Mouse (Mus musculus) intestine, postnatal 0 days (tissue): ENCODE measurements around the gene 2310030G06Rik. TPM values are rescaled to one million over a fixed set of nuclear protein-coding genes. Genes with fewer than 3 reads are reported as not detected.

Experiments used
- ATAC-seq: fragments of 200-750 bp; cut with Nextera tagmentation; 2 replicates; pipeline ENCODE4 v1.8.0; 2017; ENCODE audit warnings: mild to moderate bottlenecking, moderate TSS enrichment, moderate library complexity
- H3K27ac ChIP-seq: fragments of 300-500 bp; sonication (generic); 2 replicates; pipeline ENCODE4 v1.5.1; 2014; ENCODE audit warnings: mild to moderate bottlenecking, low read depth, low read length, moderate library complexity
- H3K27me3 ChIP-seq: fragments of 300-500 bp; sonication (generic); replicated peaks from 2 replicates; pipeline ENCODE4 v1.6.1; 2014; ENCODE audit warnings: low read length, mixed read lengths; ENCODE audit not compliant: control insufficient read depth, insufficient read depth
- H3K36me3 ChIP-seq: fragments of 300-500 bp; sonication (generic); 2 replicates; pipeline ENCODE4 v1.6.1; 2014; ENCODE audit warnings: mild to moderate bottlenecking, moderate library complexity; ENCODE audit not compliant: control insufficient read depth, insufficient read depth
- H3K4me1 ChIP-seq: fragments of 300-500 bp; sonication (generic); replicated peaks from 2 replicates; pipeline ENCODE4 v1.6.1; 2014; ENCODE audit warnings: antibody characterized with exemption, low read length, mixed read lengths; ENCODE audit not compliant: control insufficient read depth, insufficient read depth
- H3K4me2 ChIP-seq: fragments of 300-500 bp; sonication (generic); replicated peaks from 2 replicates; pipeline ENCODE4 v1.6.1; 2014; ENCODE audit warnings: low read depth, mild to moderate bottlenecking, moderate library complexity
- H3K4me3 ChIP-seq: fragments of 300-500 bp; sonication (generic); 2 replicates; pipeline ENCODE4 v1.5.1; 2014; ENCODE audit warnings: low read depth, low read length
- H3K9ac ChIP-seq: fragments of 300-500 bp; sonication (generic); 2 replicates; pipeline ENCODE4 v1.6.1; 2014; ENCODE audit warnings: mild to moderate bottlenecking, low read depth, low read length
- H3K9me3 ChIP-seq: fragments of 300-500 bp; sonication (generic); 2 replicates; pipeline ENCODE4 v1.6.1; 2016; ENCODE audit warnings: mixed run types; ENCODE audit not compliant: control insufficient read depth
- CTCF ChIP-seq: sonication (generic); IDR thresholded peaks from 2 replicates; pipeline ENCODE4 v1.5.1; 2016; ENCODE audit warnings: low read depth, mild to moderate bottlenecking, control low read depth, antibody characterized with exemption, moderate library complexity
- WGBS: fragments of 180-500 bp; shearing (Covaris S2); extraction: QIAGEN DNeasy Blood & Tissue Kit; methylation state at CpG from one replicate; pipeline ENCODE4 v1.1.7; 2014; 5-methylcytosine and 5-hydroxymethylcytosine counted together
- polyA plus RNA-seq: library from polyadenylated mRNA; unstranded; fragments of >200 nt; fragmentation: Nextera tagmentation; extraction: Ambion mirVana; gene quantifications from 2 replicates; pipeline ENCODE4 v1.2.1, GENCODE M21; 2015

2310030G06Rik gene
- polyA plus RNA-seq, 1 experiment from 2014 or later = 45.3 TPM

- no peaks in the 10 kb centered on the region for H3K27me3 ChIP-seq
- no peaks in the 10 kb centered on the region for H3K9me3 ChIP-seq
- TF ChIP-seq CTCF = no peak
- peak within 1 kb of the TSS; percentile 35 for H3K4me2 ChIP-seq
- H3K9ac ChIP-seq = 0 out of 2 replicates have a peak within 1 kb of the TSS, but pooled peaks have one; percentile 11
- 76% methylated on average over 22 of the region's 22 CpGs for WGBS
- peak within 1 kb of the TSS; percentile 9; the same call in 1 of the 2 replicates for H3K4me3 ChIP-seq
- 0 out of 2 replicates have a peak, but pooled peaks cover 3% of the 10 kb centered on the region for H3K4me1 ChIP-seq
- peak within 1 kb of the TSS; percentile 57; the same call in 1 of the 2 replicates for H3K27ac ChIP-seq
- H3K36me3 ChIP-seq = no peaks in the 10 kb centered on the region
- ATAC-seq = no peak
Observed at GRCm38 (mm10) chr9:50751323-50751722, 5.0 kb upstream of the 2310030G06Rik start, which contains the start of gene Cryab. Gene Cryab (plus strand): TSS chr9:50751325.

DNA sequence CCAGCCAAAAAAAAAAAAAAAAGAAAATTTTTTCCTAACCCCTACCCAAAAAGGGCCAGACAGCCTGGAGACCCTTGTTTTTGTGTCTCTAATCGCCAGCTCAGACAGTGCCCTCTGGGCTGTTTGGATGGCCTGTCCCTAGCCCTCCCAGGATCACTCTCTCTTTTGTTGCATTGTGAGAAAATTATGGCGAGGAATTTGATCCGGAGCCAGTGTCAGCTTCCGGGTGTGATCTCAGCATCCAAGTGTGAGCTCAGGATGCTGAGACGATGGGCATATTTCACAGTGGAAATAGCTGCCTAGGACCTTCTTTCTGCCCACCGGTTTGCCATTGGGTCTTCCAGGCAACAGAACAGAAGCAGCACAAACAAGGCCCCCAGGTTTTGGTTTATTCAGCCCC, 4.4 kb upstream of the 2310030G06Rik start:
- WGBS = 79% methylated on average over 6 of the region's 6 CpGs
- H3K4me2 ChIP-seq = no peak overlapping the region

GRCm38 (mm10) chr9:50745806-50746205, 530 bp downstream of the 2310030G06Rik start:
- Histone ChIP-seq H3K27me3 (no peaks in the 10 kb centered on the region), H3K9me3 (no peaks in the 10 kb centered on the region), H3K4me2 (peak overlapping the region; percentile 76), H3K36me3 (peaks cover 4% of the 10 kb centered on the region; the same call in 1 of the 2 replicates), H3K27ac (peak overlapping the region; percentile 96), H3K4me1 (0 out of 2 replicates have a peak, but pooled peaks cover 3% of the 10 kb centered on the region), H3K9ac (peak overlapping the region; percentile 72), H3K4me3 (peak overlapping the region; percentile 56)
- no peak for TF ChIP-seq CTCF
- 7% methylated on average over 7 of the region's 7 CpGs for WGBS
- ATAC-seq = peak; percentile 45; the same call in 1 of the 2 replicates

More for the DNA sequence above, 4.4 kb upstream of the 2310030G06Rik start:
- ATAC-seq = no peak
- Histone ChIP-seq H3K27me3 (no peaks in the 10 kb centered on the region), H3K36me3 (no peaks in the 10 kb centered on the region), H3K9ac (no peak overlapping the region), H3K27ac (no peak overlapping the region), H3K9me3 (no peaks in the 10 kb centered on the region), H3K4me3 (no peak overlapping the region), H3K4me1 (0 out of 2 replicates have a peak, but pooled peaks cover 3% of the 10 kb centered on the region)
- no peak for TF ChIP-seq CTCF

DNA sequence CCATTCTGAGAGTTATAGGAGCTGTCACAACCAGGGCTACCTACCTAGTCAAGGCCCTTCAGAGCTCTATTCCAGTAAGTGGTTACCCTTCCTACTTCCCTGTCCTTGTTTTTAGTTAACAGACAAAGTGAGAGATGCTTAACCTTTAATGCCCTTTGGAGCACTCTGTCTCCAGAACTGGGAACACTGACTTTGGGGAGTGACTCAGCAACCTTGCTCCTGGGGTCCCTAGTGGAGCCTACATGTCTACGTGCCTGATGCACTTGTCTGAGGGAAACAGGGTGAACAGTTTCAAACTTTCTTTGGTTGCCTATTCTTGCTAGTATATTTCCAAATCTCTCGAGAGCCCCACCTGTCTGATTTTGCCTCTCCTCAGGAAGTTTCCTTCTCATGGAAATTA, 3.6 kb downstream of the 2310030G06Rik start:
- Histone ChIP-seq H3K4me3 (no peak overlapping the region), H3K9me3 (no peaks in the 10 kb centered on the region), H3K4me2 (no peak overlapping the region), H3K4me1 (0 out of 2 replicates have a peak, but pooled peaks cover 3% of the 10 kb centered on the region), H3K36me3 (peaks cover 5% of the 10 kb centered on the region; the same call in 1 of the 2 replicates), H3K27me3 (no peaks in the 10 kb centered on the region), H3K9ac (no peak overlapping the region), H3K27ac (no peak overlapping the region)
- 72% methylated on average over 2 of the region's 2 CpGs for WGBS
- ATAC-seq = no peak
- TF ChIP-seq CTCF = no peak

DNA sequence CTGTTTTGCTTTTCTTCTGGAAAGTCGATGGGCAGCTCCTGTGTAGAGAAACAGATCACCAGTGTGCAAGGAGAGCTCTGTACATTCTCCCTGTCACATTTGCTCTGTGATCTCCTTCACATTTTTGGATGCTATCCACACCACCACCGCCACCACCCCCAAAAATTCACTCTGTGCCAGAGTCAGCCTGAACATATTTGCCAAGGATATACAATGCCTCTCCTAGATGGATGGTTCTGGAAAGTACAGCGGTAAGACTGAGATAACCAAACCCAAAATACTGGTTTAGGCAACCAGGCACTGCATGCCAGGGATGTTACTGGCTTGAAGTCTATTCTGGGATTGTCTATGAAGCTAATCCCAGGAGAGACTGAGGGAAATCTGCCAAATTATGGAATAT, 4.1 kb downstream of the 2310030G06Rik start:
- Histone ChIP-seq H3K27me3 (no peaks in the 10 kb centered on the region), H3K4me2 (no peak overlapping the region), H3K36me3 (peaks cover 5% of the 10 kb centered on the region; the same call in 1 of the 2 replicates), H3K27ac (no peak overlapping the region), H3K9me3 (no peaks in the 10 kb centered on the region), H3K4me3 (no peak overlapping the region), H3K4me1 (0 out of 2 replicates have a peak, but pooled peaks cover 3% of the 10 kb centered on the region), H3K9ac (no peak overlapping the region)
- 77% methylated on average over 3 of the region's 3 CpGs for WGBS
- TF ChIP-seq CTCF = no peak
- ATAC-seq = no peak

- no peak overlapping the region for H3K9ac ChIP-seq
- no peak for TF ChIP-seq CTCF
- no peak overlapping the region for H3K27ac ChIP-seq
- no peaks in the 10 kb centered on the region for H3K9me3 ChIP-seq
- H3K4me3 ChIP-seq = no peak overlapping the region
- 89% methylated on average over 14 of the region's 14 CpGs for WGBS
- no peaks in the 10 kb centered on the region for H3K27me3 ChIP-seq
- no peak overlapping the region for H3K4me2 ChIP-seq
- ATAC-seq = no peak
- H3K36me3 ChIP-seq = peaks cover 5% of the 10 kb centered on the region; the same call in 1 of the 2 replicates
- 0 out of 2 replicates have a peak, but pooled peaks cover 3% of the 10 kb centered on the region for H3K4me1 ChIP-seq
Observed at GRCm38 (mm10) chr9:50740867-50741784, 5.2 kb downstream of the 2310030G06Rik start.
